In the genomic region with DNA sequence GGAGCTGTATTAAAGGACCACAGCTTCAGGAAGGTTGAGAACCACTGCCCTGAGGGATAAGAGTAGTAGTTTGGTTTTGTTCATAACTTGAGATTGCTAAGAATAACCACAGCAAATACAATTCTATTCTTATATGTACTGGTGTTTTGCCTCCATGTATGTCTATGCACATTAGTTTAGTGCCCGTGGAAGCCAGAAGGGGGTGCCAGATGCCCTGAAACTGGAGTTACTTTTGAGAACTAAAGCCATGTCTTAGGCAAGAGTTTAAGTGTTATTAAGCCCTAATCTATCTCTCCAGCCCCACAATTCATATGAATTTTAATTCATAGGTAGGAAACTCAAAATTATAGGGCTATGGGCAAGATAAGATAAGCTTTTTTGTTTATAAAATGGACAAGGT, we compare ENCODE assay signal across 9 mouse cellular contexts. TPM values are rescaled to one million over a fixed set of nuclear protein-coding genes. Genes with fewer than 3 reads are reported as not detected.
DNase-seq lines count a peak whose midpoint lies in the region; ATAC-seq lines count a peak whose summit lies in the region.
"Had no signal": no experiment of that assay in that cellular context is flagged by ENCODE, and none has a peak within 500 bp of the region (broad histone marks: within the 10 kb centered on the region; RNA-seq: fewer than 3 reads in every experiment).

No protein-coding gene starts in this region.

- ATAC-seq in forebrain, embryonic 11.5 days (replicated peaks; ENCODE audit: low FRiP score) = no peak
- no peak for ATAC-seq in forebrain, embryonic 13.5 days
- no peak for ATAC-seq in neural tube, embryonic 11.5 days (ENCODE audit: insufficient read depth, low FRiP score, low TSS enrichment)

- 31% methylated on average over 1 of the region's 1 CpGs for WGBS in forebrain, embryonic 11.5 days
- 25% methylated on average over 1 of the region's 1 CpGs for WGBS in forebrain, embryonic 13.5 days
- 19% methylated on average over 1 of the region's 1 CpGs for WGBS in neural tube, embryonic 11.5 days

- peaks cover 3% of the 10 kb centered on the region; the same call in 1 of the 2 replicates for H3K4me1 ChIP-seq in forebrain, embryonic 11.5 days (replicated peaks; ENCODE audit: control insufficient read depth, insufficient read depth, low read length)
- no peaks in the 10 kb centered on the region for H3K4me1 ChIP-seq in forebrain, embryonic 13.5 days
- no peaks in the 10 kb centered on the region; the same call in 1 of the 2 replicates for H3K4me1 ChIP-seq in neural tube, embryonic 11.5 days (ENCODE audit: control insufficient read depth, insufficient read depth, low read length)
- H3K4me1 ChIP-seq: stomach, embryonic 15.5 days had no signal

- no peaks in the 10 kb centered on the region for H3K36me3 ChIP-seq in forebrain, embryonic 11.5 days (ENCODE audit: control insufficient read depth, insufficient read depth, low read length)
- no peaks in the 10 kb centered on the region for H3K36me3 ChIP-seq in forebrain, embryonic 13.5 days (ENCODE audit: poor library complexity, severe bottlenecking)
- H3K36me3 ChIP-seq in neural tube, embryonic 11.5 days (ENCODE audit: control insufficient read depth, insufficient read depth, low read length) = no peaks in the 10 kb centered on the region
- H3K36me3 ChIP-seq: stomach, embryonic 15.5 days had no signal

- H3K9ac ChIP-seq in forebrain, embryonic 11.5 days (ENCODE audit: low read length) = no peak overlapping the region
- H3K9ac ChIP-seq in forebrain, embryonic 13.5 days = no peak overlapping the region
- no peak overlapping the region for H3K9ac ChIP-seq in neural tube, embryonic 11.5 days (ENCODE audit: low read length)
- H3K9ac ChIP-seq: stomach, embryonic 15.5 days had no signal

- no peaks in the 10 kb centered on the region for H3K9me3 ChIP-seq in forebrain, embryonic 11.5 days (ENCODE audit: control insufficient read depth, low read length)
- H3K9me3 ChIP-seq in forebrain, embryonic 13.5 days (replicated peaks) = no peaks in the 10 kb centered on the region
- no peaks in the 10 kb centered on the region for H3K9me3 ChIP-seq in neural tube, embryonic 11.5 days (ENCODE audit: control insufficient read depth, low read length)
- H3K9me3 ChIP-seq: stomach, embryonic 15.5 days had no signal

- H3K4me2 ChIP-seq in forebrain, embryonic 11.5 days (ENCODE audit: low read depth, low read length, severe bottlenecking) = no peak overlapping the region
- H3K4me2 ChIP-seq in forebrain, embryonic 13.5 days = no peak overlapping the region
- no peak overlapping the region for H3K4me2 ChIP-seq in neural tube, embryonic 11.5 days (ENCODE audit: low read depth)
- H3K4me2 ChIP-seq: stomach, embryonic 15.5 days had no signal

- no peak overlapping the region for H3K27ac ChIP-seq in forebrain, embryonic 11.5 days (ENCODE audit: low read depth, low read length)
- no peak overlapping the region for H3K27ac ChIP-seq in forebrain, embryonic 13.5 days
- no peak overlapping the region for H3K27ac ChIP-seq in neural tube, embryonic 11.5 days (ENCODE audit: low read depth, low read length)
- H3K27ac ChIP-seq: stomach, embryonic 15.5 days had no signal

- no peak overlapping the region for H3K4me3 ChIP-seq in forebrain, embryonic 11.5 days (ENCODE audit: low read depth, low read length)
- H3K4me3 ChIP-seq in forebrain, embryonic 13.5 days = no peak overlapping the region
- H3K4me3 ChIP-seq in neural tube, embryonic 11.5 days (ENCODE audit: low read depth, low read length) = no peak overlapping the region
- H3K4me3 ChIP-seq: stomach, embryonic 15.5 days had no signal

- H3K27me3 ChIP-seq in forebrain, embryonic 11.5 days (ENCODE audit: control insufficient read depth, insufficient read depth, low read length) = no peaks in the 10 kb centered on the region
- H3K27me3 ChIP-seq in forebrain, embryonic 13.5 days = no peaks in the 10 kb centered on the region
- H3K27me3 ChIP-seq in neural tube, embryonic 11.5 days (ENCODE audit: control insufficient read depth, insufficient read depth, low read length) = no peaks in the 10 kb centered on the region
- H3K27me3 ChIP-seq: stomach, embryonic 15.5 days had no signal

- DNase-seq in forebrain, embryonic 11.5 days (ENCODE audit: low spot score) = peak; percentile 55
- DNase-seq in 416B (ENCODE audit: low read depth) = peak; percentile 80
- peak; percentile 39 to 59 for DNase-seq in adrenal gland, adult 18-20 months (ENCODE audit: low spot score in 2 of 2)
- DNase-seq in frontal cortex, postnatal 10 days (ENCODE audit: low spot score in 2 of 2) = peak; percentile 15 to 28
- DNase-seq in layer of hippocampus, postnatal 36 days = peak; percentile 12 to 41
- DNase-seq in neural tube, embryonic 11.5 days (ENCODE audit: low spot score) = peak; percentile 51
- peak; percentile 78 for DNase-seq in thymus, postnatal 14 days

RNA-seq across cellular contexts. Expression of a gene that starts 5.3 kb away (rescaled TPM):
- polyA plus RNA-seq in forebrain, embryonic 11.5 days (2014; fragmentation: Nextera tagmentation; extraction: Ambion mirVana) = 0.13 and 0.59 TPM in 2 replicates
- polyA plus RNA-seq in forebrain, embryonic 13.5 days (2015; fragmentation: Nextera tagmentation; extraction: Ambion mirVana) = 0.34 and 0.59 TPM in 2 replicates
- total RNA-seq in adrenal gland, adult 18-20 months (2021) = 1 to 10 TPM; 2.5 to 2.6 TPM
- total RNA-seq in layer of hippocampus, postnatal 36 days (2021) = under 1 TPM; 0.46 to 0.47 TPM
- polyA plus RNA-seq in neural tube, embryonic 11.5 days (2014; fragmentation: Nextera tagmentation; extraction: Ambion mirVana) = 0.57 and 0.65 TPM in 2 replicates

RNA-seq across cellular contexts. Expression of a gene that starts 5.4 kb away (rescaled TPM):
- 56.6 and 61.0 TPM in 2 replicates for polyA plus RNA-seq in forebrain, embryonic 11.5 days (2014; fragmentation: Nextera tagmentation; extraction: Ambion mirVana)
- 65.7 and 69.6 TPM in 2 replicates for polyA plus RNA-seq in forebrain, embryonic 13.5 days (2015; fragmentation: Nextera tagmentation; extraction: Ambion mirVana)
- 100 to 1,000 TPM; 306 to 408 TPM for total RNA-seq in adrenal gland, adult 18-20 months (2021)
- 100 to 1,000 TPM; 144 to 146 TPM for total RNA-seq in layer of hippocampus, postnatal 36 days (2021)
- polyA plus RNA-seq in neural tube, embryonic 11.5 days (2014; fragmentation: Nextera tagmentation; extraction: Ambion mirVana) = 69.4 and 72.8 TPM in 2 replicates

Comparison
In these comparisons a context has a peak if more than half of its experiments do, and no peak if none do; other contexts are left out.
1. DNase-seq: peak in every context shown above with its lines; median percentile 80 in 416B; 78 in thymus, postnatal 14 days; 55 in forebrain, embryonic 11.5 days; 51 in neural tube, embryonic 11.5 days; 49 in adrenal gland, adult 18-20 months; 26 in layer of hippocampus, postnatal 36 days; 22 in frontal cortex, postnatal 10 days.